Mouse (Mus musculus) embryonic facial prominence, embryonic 14.5 days (tissue): ENCODE measurements at regions not wholly inside any gene's neighbourhood (a gene's known extent, or its start where the extent isn't known, plus 50 kb on each side); places are given as distances from the start of the nearest gene placed in this dataset.

ENCODE experiments used
- ATAC-seq: fragments of 200-750 bp; cut with Nextera tagmentation; 2 replicates; pipeline ENCODE4 v1.8.0; 2017; ENCODE audit warnings: low read depth, moderate number of reproducible peaks, moderate TSS enrichment
- DNase-seq: peaks from one replicate; pipeline ENCODE4 v3.0.0-alpha.2; 2015; ENCODE audit warnings: low spot score
- H3K27ac ChIP-seq: fragments of 300-500 bp; sonication (generic); replicated peaks from 2 replicates; pipeline ENCODE4 v1.5.1; 2014; ENCODE audit warnings: low read depth, mild to moderate bottlenecking, low read length, moderate library complexity
- H3K27me3 ChIP-seq: fragments of 300-500 bp; sonication (generic); replicated peaks from 2 replicates; pipeline ENCODE4 v1.6.1; 2014; ENCODE audit warnings: low read length; ENCODE audit not compliant: control insufficient read depth, insufficient read depth
- H3K36me3 ChIP-seq: fragments of 300-500 bp; sonication (generic); 2 replicates; pipeline ENCODE4 v1.6.1; 2014; ENCODE audit warnings: low read length, mixed read lengths; ENCODE audit not compliant: control insufficient read depth, insufficient read depth
- H3K4me1 ChIP-seq: fragments of 300-500 bp; sonication (generic); 2 replicates; pipeline ENCODE4 v1.6.1; 2014; ENCODE audit warnings: antibody characterized with exemption, low read length; ENCODE audit not compliant: control insufficient read depth, insufficient read depth
- H3K4me2 ChIP-seq: fragments of 300-500 bp; sonication (generic); 2 replicates; pipeline ENCODE4 v1.6.1; 2014; ENCODE audit warnings: low read depth, mild to moderate bottlenecking, low read length, moderate library complexity, mixed read lengths
- H3K4me3 ChIP-seq: fragments of 300-500 bp; sonication (generic); 2 replicates; pipeline ENCODE4 v1.5.1; 2014; ENCODE audit warnings: low read depth, mild to moderate bottlenecking, low read length
- H3K9ac ChIP-seq: fragments of 300-500 bp; sonication (generic); 2 replicates; pipeline ENCODE4 v1.6.1; 2014; ENCODE audit warnings: low read depth, mild to moderate bottlenecking, low read length, moderate library complexity, mixed read lengths
- H3K9me3 ChIP-seq: fragments of 300-500 bp; sonication (generic); 2 replicates; pipeline ENCODE4 v1.6.1; 2016; ENCODE audit warnings: low read length; ENCODE audit not compliant: control insufficient read depth
- WGBS: fragments of 180-500 bp; shearing (Covaris S2); extraction: QIAGEN DNeasy Blood & Tissue Kit; methylation state at CpG from one replicate; pipeline ENCODE4 v1.1.7; 2014; 5-methylcytosine and 5-hydroxymethylcytosine counted together

- Histone ChIP-seq H3K4me3 (no peak overlapping the region), H3K27ac (no peak overlapping the region), H3K9ac (no peak overlapping the region), H3K4me2 (no peak overlapping the region), H3K4me1 (peaks cover 4% of the 10 kb centered on the region; the same call in 1 of the 2 replicates), H3K27me3 (no peaks in the 10 kb centered on the region), H3K9me3 (no peaks in the 10 kb centered on the region), H3K36me3 (no peaks in the 10 kb centered on the region)
- DNase-seq (no peak), ATAC-seq (no peak)
- 80% methylated on average over 3 of the region's 3 CpGs for WGBS
Measured at GRCm38 (mm10) chr15:31977563-31977962, 199.5 kb upstream of the Tas2r119 start.

GRCm38 (mm10) chr15:31979961-31980360, 197.1 kb upstream of the Tas2r119 start:
- peaks cover 4% of the 10 kb centered on the region; the same call in 1 of the 2 replicates for H3K4me1 ChIP-seq
- ATAC-seq (no peak), DNase-seq (no peak)
- no peak overlapping the region for H3K4me2 ChIP-seq
- no peaks in the 10 kb centered on the region for H3K27me3 ChIP-seq
- 25% methylated on average over 7 of the region's 7 CpGs for WGBS
- H3K36me3 ChIP-seq: no peaks in the 10 kb centered on the region
- H3K9ac ChIP-seq: no peak overlapping the region
- H3K9me3 ChIP-seq: no peaks in the 10 kb centered on the region
- H3K27ac ChIP-seq: no peak overlapping the region
- no peak overlapping the region for H3K4me3 ChIP-seq

GRCm38 (mm10) chr15:31980791-31981190, 196.3 kb upstream of the Tas2r119 start:
- H3K27ac ChIP-seq: no peak overlapping the region
- 100% methylated on average over 1 of the region's 1 CpGs for WGBS
- DNase-seq (no peak), ATAC-seq (no peak)
- no peak overlapping the region for H3K4me2 ChIP-seq
- H3K36me3 ChIP-seq: no peaks in the 10 kb centered on the region
- no peaks in the 10 kb centered on the region for H3K27me3 ChIP-seq
- H3K4me3 ChIP-seq: no peak overlapping the region
- no peaks in the 10 kb centered on the region for H3K9me3 ChIP-seq
- peaks cover 4% of the 10 kb centered on the region; the same call in 1 of the 2 replicates for H3K4me1 ChIP-seq
- H3K9ac ChIP-seq: no peak overlapping the region

GRCm38 (mm10) chr15:31987291-31987690, 189.8 kb upstream of the Tas2r119 start:
- H3K4me3 ChIP-seq: no peak overlapping the region
- WGBS: 78% methylated on average over 3 of the region's 3 CpGs

GRCm38 (mm10) chr15:31989093-31989492, 188.0 kb upstream of the Tas2r119 start:
- no peaks in the 10 kb centered on the region for H3K36me3 ChIP-seq
- DNase-seq: no peak
- H3K4me2 ChIP-seq: no peak overlapping the region
- no peaks in the 10 kb centered on the region for H3K9me3 ChIP-seq
- no peaks in the 10 kb centered on the region for H3K4me1 ChIP-seq
- ATAC-seq: no peak
- H3K9ac ChIP-seq: no peak overlapping the region
- no peak overlapping the region for H3K4me3 ChIP-seq
- H3K27ac ChIP-seq: no peak overlapping the region
- 51% methylated on average over 2 of the region's 2 CpGs for WGBS
- H3K27me3 ChIP-seq: no peaks in the 10 kb centered on the region

More at GRCm38 (mm10) chr15:31987291-31987690, 189.8 kb upstream of the Tas2r119 start:
- ATAC-seq: no peak
- no peak overlapping the region for H3K9ac ChIP-seq
- no peaks in the 10 kb centered on the region for H3K27me3 ChIP-seq
- H3K4me1 ChIP-seq: no peaks in the 10 kb centered on the region
- no peaks in the 10 kb centered on the region for H3K9me3 ChIP-seq
- H3K4me2 ChIP-seq: no peak overlapping the region
- H3K36me3 ChIP-seq: no peaks in the 10 kb centered on the region
- no peak for DNase-seq
- H3K27ac ChIP-seq: no peak overlapping the region

GRCm38 (mm10) chr15:31989593-31990290, 187.3 kb upstream of the Tas2r119 start:
- no peak for ATAC-seq
- WGBS: 78% methylated on average over 6 of the region's 6 CpGs
- Histone ChIP-seq H3K4me1 (no peaks in the 10 kb centered on the region), H3K4me3 (no peak overlapping the region), H3K36me3 (no peaks in the 10 kb centered on the region), H3K9ac (no peak overlapping the region), H3K9me3 (no peaks in the 10 kb centered on the region), H3K4me2 (no peak overlapping the region), H3K27me3 (no peaks in the 10 kb centered on the region), H3K27ac (no peak overlapping the region)
- DNase-seq: no peak

GRCm38 (mm10) chr15:31997996-31998395, 179.1 kb upstream of the Tas2r119 start:
- WGBS: 96% methylated on average over 2 of the region's 2 CpGs
- Histone ChIP-seq H3K27ac (no peak overlapping the region), H3K9me3 (peaks cover 4% of the 10 kb centered on the region; the same call in 1 of the 2 replicates), H3K36me3 (no peaks in the 10 kb centered on the region), H3K27me3 (no peaks in the 10 kb centered on the region), H3K4me3 (no peak overlapping the region), H3K4me2 (no peak overlapping the region), H3K4me1 (no peaks in the 10 kb centered on the region), H3K9ac (no peak overlapping the region)
- DNase-seq (no peak), ATAC-seq (no peak)

GRCm38 (mm10) chr15:31999553-31999952, 177.5 kb upstream of the Tas2r119 start:
- Histone ChIP-seq H3K4me1 (peaks cover 9% of the 10 kb centered on the region; the same call in 1 of the 2 replicates), H3K4me3 (no peak overlapping the region), H3K36me3 (no peaks in the 10 kb centered on the region), H3K4me2 (no peak overlapping the region), H3K9ac (no peak overlapping the region), H3K27ac (no peak overlapping the region), H3K9me3 (peaks cover 4% of the 10 kb centered on the region; the same call in 1 of the 2 replicates), H3K27me3 (no peaks in the 10 kb centered on the region)
- WGBS: 66% methylated on average over 5 of the region's 5 CpGs
- no peak for DNase-seq
- ATAC-seq: no peak

GRCm38 (mm10) chr15:32002950-32003422, 174.1 kb upstream of the Tas2r119 start:
- H3K9me3 ChIP-seq: peaks cover 2% of the 10 kb centered on the region; the same call in 1 of the 2 replicates
- no peak overlapping the region for H3K9ac ChIP-seq
- no peaks in the 10 kb centered on the region for H3K27me3 ChIP-seq
- H3K36me3 ChIP-seq: no peaks in the 10 kb centered on the region
- ATAC-seq (no peak), DNase-seq (peak; percentile 49)
- H3K4me2 ChIP-seq: no peak overlapping the region
- H3K4me3 ChIP-seq: no peak overlapping the region
- no peak overlapping the region for H3K27ac ChIP-seq
- WGBS: 58% methylated on average over 2 of the region's 2 CpGs
- H3K4me1 ChIP-seq: peaks cover 9% of the 10 kb centered on the region; the same call in 1 of the 2 replicates
